Mouse (Mus musculus): ENCODE data around the gene Zc3h8. TPM values are rescaled to one million over a fixed set of nuclear protein-coding genes. Genes with fewer than 3 reads are reported as not detected.

Gene Zc3h8
- total and polyA plus RNA-seq, 3 experiments = 5.8 to 6.5 TPM; not detected in 1

- no peaks in the 10 kb centered on the region for H3K36me3 ChIP-seq (ENCODE audit: control insufficient read depth in 1 of 2, insufficient read depth in 2 of 2, low read length in 2 of 2)
- no peak overlapping the region for H3K9ac ChIP-seq (ENCODE audit: control insufficient read depth, low read depth, low read length, poor library complexity, severe bottlenecking)
- no peaks in the 10 kb centered on the region for H3K27me3 ChIP-seq (ENCODE audit: control insufficient read depth in 1 of 2, insufficient read depth in 2 of 2, low read length in 2 of 2)
- H3K9me3 ChIP-seq (replicated peaks; ENCODE audit: insufficient read depth, low read length) = no peaks in the 10 kb centered on the region
- H3K4me3 ChIP-seq (ENCODE audit: control insufficient read depth in 1 of 2, insufficient read depth in 1 of 2, low read depth in 2 of 2, low read length in 2 of 2) = no peak overlapping the region
- no peaks in the 10 kb centered on the region for H3K79me2 ChIP-seq (ENCODE audit: control insufficient read depth, insufficient read depth, low read length, poor library complexity)
- TF ChIP-seq MAFK (IDR thresholded peaks at IDR 0.05; ENCODE audit: borderline replicate concordance, low read depth, low read length) (no peak), ELF1 (IDR thresholded peaks at IDR 0.05; ENCODE audit: low read depth, low read length) (no peak), ZC3H11A (IDR thresholded peaks at IDR 0.05; ENCODE audit: low read depth, low read length) (no peak), SMC3 (IDR thresholded peaks at IDR 0.05; ENCODE audit: low read depth, low read length) (no peak), RCOR1 (IDR thresholded peaks at IDR 0.05; ENCODE audit: low read depth, low read length) (no peak)
- DNase-seq (ENCODE audit: low read depth, low spot score) = no peak
- H3K4me1 ChIP-seq (ENCODE audit: control insufficient read depth in 1 of 2, insufficient read depth in 2 of 2, low read length in 2 of 2) = peaks cover 9 to 10% of the 10 kb centered on the region in 2 experiments
- no peak overlapping the region for H3K27ac ChIP-seq (ENCODE audit: control insufficient read depth, low read depth, low read length)
Measured at GRCm38 (mm10) chr2:128916528-128916927, 27.3 kb downstream of the Zc3h8 start.

- peak; percentile 30 for DNase-seq (ENCODE audit: low read depth, low spot score)
- TF ChIP-seq ETS1 (IDR thresholded peaks at IDR 0.05; ENCODE audit: low read depth, low read length) (0 out of 2 replicates have a peak, but pooled peaks have one; percentile 12), MXI1 (IDR thresholded peaks at IDR 0.05; ENCODE audit: low read depth, low read length) (0 out of 2 replicates have a peak, but pooled peaks have one; percentile 17), MAX (IDR thresholded peaks at IDR 0.05; ENCODE audit: low read length) (no peak), EP300 (IDR thresholded peaks at IDR 0.05; ENCODE audit: low read depth in 1 of 2, low read length in 2 of 2) (peak in 1 of 2 experiments; percentile 66; a peak in 1 of 4 replicates), MYB (IDR thresholded peaks at IDR 0.05; ENCODE audit: low read depth, low read length) (peak; percentile 70), TCF12 (IDR thresholded peaks at IDR 0.05; ENCODE audit: low read depth, low read length) (peak; percentile 23; the same call in 1 of the 2 replicates), ZC3H11A (IDR thresholded peaks at IDR 0.05; ENCODE audit: low read depth, low read length) (no peak), POLR2A (IDR thresholded peaks at IDR 0.05; ENCODE audit: control insufficient read depth in 1 of 2, insufficient read depth in 1 of 2, low read depth in 1 of 2, low read length in 2 of 2, poor library complexity in 1 of 2) (no peak)
- Histone ChIP-seq H3K36me3 (ENCODE audit: control insufficient read depth in 1 of 2, insufficient read depth in 2 of 2, low read length in 2 of 2) (no peaks in the 10 kb centered on the region), H3K27ac (ENCODE audit: control insufficient read depth, low read depth, low read length) (peak overlapping the region; percentile 3; the same call in 1 of the 2 replicates), H3K9ac (ENCODE audit: control insufficient read depth, low read depth, low read length, poor library complexity, severe bottlenecking) (no peak overlapping the region), H3K27me3 (ENCODE audit: control insufficient read depth in 1 of 2, insufficient read depth in 2 of 2, low read length in 2 of 2) (no peaks in the 10 kb centered on the region), H3K79me2 (ENCODE audit: control insufficient read depth, insufficient read depth, low read length, poor library complexity) (no peaks in the 10 kb centered on the region), H3K9me3 (replicated peaks; ENCODE audit: insufficient read depth, low read length) (no peaks in the 10 kb centered on the region), H3K4me3 (ENCODE audit: control insufficient read depth in 1 of 2, insufficient read depth in 1 of 2, low read depth in 2 of 2, low read length in 2 of 2) (no peak overlapping the region), H3K4me1 (ENCODE audit: control insufficient read depth in 1 of 2, insufficient read depth in 2 of 2, low read length in 2 of 2) (peaks cover 9 to 10% of the 10 kb centered on the region in 2 experiments)
Measured at GRCm38 (mm10) chr2:128914978-128915377, 28.9 kb downstream of the Zc3h8 start.

GRCm38 (mm10) chr2:128903661-128904060, 40.2 kb downstream of the Zc3h8 start:
- no peaks in the 10 kb centered on the region for H3K9me3 ChIP-seq (replicated peaks; ENCODE audit: insufficient read depth, low read length)
- no peaks in the 10 kb centered on the region for H3K4me1 ChIP-seq (ENCODE audit: control insufficient read depth in 1 of 2, insufficient read depth in 2 of 2, low read length in 2 of 2)
- peaks cover 2% of the 10 kb centered on the region in 2 experiments; a peak in 3 of 4 replicates for H3K27me3 ChIP-seq (ENCODE audit: control insufficient read depth in 1 of 2, insufficient read depth in 2 of 2, low read length in 2 of 2)
- no peak overlapping the region for H3K9ac ChIP-seq (ENCODE audit: control insufficient read depth, low read depth, low read length, poor library complexity, severe bottlenecking)
- no peaks in the 10 kb centered on the region for H3K79me2 ChIP-seq (ENCODE audit: control insufficient read depth, insufficient read depth, low read length, poor library complexity)
- DNase-seq (ENCODE audit: low read depth, low spot score) = no peak
- no peak overlapping the region for H3K27ac ChIP-seq (ENCODE audit: control insufficient read depth, low read depth, low read length)
- H3K36me3 ChIP-seq (ENCODE audit: control insufficient read depth in 1 of 2, insufficient read depth in 2 of 2, low read length in 2 of 2) = no peaks in the 10 kb centered on the region
- no peak for TF ChIP-seq CHD2 (IDR thresholded peaks at IDR 0.05; ENCODE audit: low read length)
- no peak for TF ChIP-seq MAFK (IDR thresholded peaks at IDR 0.05; ENCODE audit: borderline replicate concordance, low read depth, low read length)
- TF ChIP-seq GABPA (IDR thresholded peaks at IDR 0.05; ENCODE audit: low read depth, low read length) = no peak
- no peak for TF ChIP-seq MAX (IDR thresholded peaks at IDR 0.05; ENCODE audit: low read length)
- no peak for TF ChIP-seq E2F4 (IDR thresholded peaks at IDR 0.05; ENCODE audit: borderline replicate concordance, low read depth, low read length)
- no peak for TF ChIP-seq HCFC1 (IDR thresholded peaks at IDR 0.05; ENCODE audit: low read depth, low read length)
- no peak for TF ChIP-seq POLR2AphosphoS2 (IDR thresholded peaks at IDR 0.05; ENCODE audit: low read length)
- TF ChIP-seq USF2 (IDR thresholded peaks at IDR 0.05; ENCODE audit: borderline replicate concordance in 1 of 2, insufficient read depth in 1 of 2, low read depth in 1 of 2, low read length in 2 of 2) = no peak
- TF ChIP-seq ZC3H11A (IDR thresholded peaks at IDR 0.05; ENCODE audit: low read depth, low read length) = no peak
- no peak for TF ChIP-seq RCOR1 (IDR thresholded peaks at IDR 0.05; ENCODE audit: low read depth, low read length)
- no peak overlapping the region for H3K4me3 ChIP-seq (ENCODE audit: control insufficient read depth in 1 of 2, insufficient read depth in 1 of 2, low read depth in 2 of 2, low read length in 2 of 2)
